Mouse (Mus musculus) C2C12 (cell line): ENCODE data around the gene Col23a1. TPM values are rescaled to one million over a fixed set of nuclear protein-coding genes. Genes with fewer than 3 reads are reported as not detected.
A peak's percentile ranks its signal among the peaks of the same experiment; 100 is the strongest.
"Not testable (repeated sequence)": the region's sequence is repeated elsewhere in the genome, so short reads cannot be mapped to it uniquely, and the experiment has no call there.

Experiments
- H3K27me3 ChIP-seq: one replicate; pipeline ENCODE4 v1.6.1; 2011; ENCODE audit not compliant: control insufficient read depth, insufficient read depth, insufficient read length
- H3K36me3 ChIP-seq: one replicate; pipeline ENCODE4 v1.6.1; 2011; ENCODE audit not compliant: control insufficient read depth, insufficient read depth
- H3K4me3 ChIP-seq: one replicate; pipeline ENCODE4 v1.5.1; 2011; ENCODE audit warnings: mild to moderate bottlenecking, control low read depth; ENCODE audit not compliant: poor library complexity, insufficient read depth, severe bottlenecking
- H3K79me2 ChIP-seq: one replicate; pipeline ENCODE4 v1.6.1; 2011; ENCODE audit not compliant: control insufficient read depth, insufficient read depth
- H3K79me3 ChIP-seq: one replicate; pipeline ENCODE4 v1.6.1; 2011; ENCODE audit warnings: low read depth, control low read depth
- H3ac ChIP-seq: one replicate; pipeline ENCODE3; 2011; ENCODE audit warnings: low read depth; ENCODE audit not compliant: control insufficient read depth, insufficient read length
- CEBPB ChIP-seq: IDR thresholded peaks from one replicate; pipeline ENCODE4 v1.6.1; 2011; ENCODE audit warnings: low read depth, mild to moderate bottlenecking, control low read depth, moderate library complexity
- CTCF ChIP-seq: IDR thresholded peaks from one replicate; pipeline ENCODE4 v1.5.1; 2011; ENCODE audit not compliant: control insufficient read depth, insufficient read depth, insufficient read length
- FOSL1 ChIP-seq: IDR thresholded peaks from one replicate; pipeline ENCODE4 v1.8.0; 2011; ENCODE audit warnings: mild to moderate bottlenecking, low read length; ENCODE audit not compliant: poor library complexity, insufficient read depth, severe bottlenecking
- MAX ChIP-seq: IDR thresholded peaks from one replicate; pipeline ENCODE4 v1.6.1; 2011; ENCODE audit warnings: mild to moderate bottlenecking, control low read depth
- MYOD1 ChIP-seq: IDR thresholded peaks from one replicate; pipeline ENCODE4 v1.6.1; 2011; ENCODE audit warnings: low read depth; ENCODE audit not compliant: control insufficient read depth, insufficient read length
- MYOG ChIP-seq: IDR thresholded peaks from one replicate; pipeline ENCODE4 v1.6.1; 2011; ENCODE audit not compliant: control insufficient read depth, insufficient read length; ENCODE audit errors: extremely low read depth
- USF1 ChIP-seq: IDR thresholded peaks from one replicate; pipeline ENCODE4 v1.6.1; 2011; ENCODE audit warnings: low read depth, mild to moderate bottlenecking, control low read depth, moderate library complexity
- polyA plus RNA-seq: library from polyadenylated mRNA; unstranded; fragments of >200 nt; fragmentation: generic; extraction: Trizol; gene quantifications from one replicate; pipeline ENCODE4 v1.2.1, GENCODE M21; 2012; ENCODE audit warnings: missing spikeins

Col23a1 gene
- polyA plus RNA-seq, 1 experiment = 0.43 TPM

GRCm38 (mm10) chr11:51614256-51614655 is 324.5 kb downstream of the Col23a1 start:
- Histone ChIP-seq H3K4me3 (no peak overlapping the region), H3K27me3 (no peaks in the 10 kb centered on the region), H3ac (no peak overlapping the region), H3K79me3 (no peaks in the 10 kb centered on the region), H3K79me2 (no peaks in the 10 kb centered on the region), H3K36me3 (no peaks in the 10 kb centered on the region)
- no peak for TF ChIP-seq CEBPB
- no peak for TF ChIP-seq MYOG
- no peak for TF ChIP-seq FOSL1
- TF ChIP-seq USF1 = no peak
- no peak for TF ChIP-seq CTCF
- TF ChIP-seq MYOD1 = no peak
- TF ChIP-seq MAX = no peak

GRCm38 (mm10) chr11:51615129-51615528 is 325.4 kb downstream of the Col23a1 start:
- Histone ChIP-seq H3K4me3 (no peak overlapping the region), H3K36me3 (no peaks in the 10 kb centered on the region), H3K79me2 (peaks cover 6% of the 10 kb centered on the region), H3K79me3 (peaks cover 4% of the 10 kb centered on the region), H3ac (no peak overlapping the region), H3K27me3 (no peaks in the 10 kb centered on the region)
- no peak for TF ChIP-seq MYOD1
- no peak for TF ChIP-seq CEBPB
- TF ChIP-seq CTCF = no peak
- no peak for TF ChIP-seq MYOG
- no peak for TF ChIP-seq USF1
- no peak for TF ChIP-seq FOSL1

- TF ChIP-seq MAX (peak; percentile 81), MYOG (no peak)
- no peaks in the 10 kb centered on the region for H3K36me3 ChIP-seq
- no peak overlapping the region for H3K4me3 ChIP-seq
- H3ac ChIP-seq = peak overlapping the region; percentile 70
- peaks cover 9% of the 10 kb centered on the region for H3K79me3 ChIP-seq
- no peaks in the 10 kb centered on the region for H3K27me3 ChIP-seq
- H3K79me2 ChIP-seq = peaks cover 10% of the 10 kb centered on the region
Measured at GRCm38 (mm10) chr11:51615601-51616000, 325.9 kb downstream of the Col23a1 start.

- H3K79me3 ChIP-seq = peaks cover 14% of the 10 kb centered on the region
- H3ac ChIP-seq = peak overlapping the region; percentile 68
- not testable (repeated sequence) for H3K27me3 ChIP-seq, H3K36me3 ChIP-seq, H3K4me3 ChIP-seq
- H3K79me2 ChIP-seq = peaks cover 16% of the 10 kb centered on the region
Measured at GRCm38 (mm10) chr11:51616113-51616512, 326.4 kb downstream of the Col23a1 start.

GRCm38 (mm10) chr11:51617693-51618092 is 328.0 kb downstream of the Col23a1 start:
- Histone ChIP-seq H3ac (no peak overlapping the region), H3K36me3 (peaks cover 16% of the 10 kb centered on the region), H3K79me2 (peaks cover 31% of the 10 kb centered on the region), H3K4me3 (no peak overlapping the region), H3K27me3 (no peaks in the 10 kb centered on the region), H3K79me3 (peaks cover 29% of the 10 kb centered on the region)
- peak; percentile 64 for TF ChIP-seq CTCF
- TF ChIP-seq FOSL1 = no peak

- no peak overlapping the region for H3ac ChIP-seq
- peaks cover 44% of the 10 kb centered on the region for H3K79me2 ChIP-seq
- H3K36me3 ChIP-seq = peaks cover 29% of the 10 kb centered on the region
- H3K27me3 ChIP-seq = no peaks in the 10 kb centered on the region
- H3K4me3 ChIP-seq = no peak overlapping the region
- TF ChIP-seq CEBPB (no peak), CTCF (no peak), MYOG (no peak), USF1 (no peak), MYOD1 (no peak), MAX (no peak), FOSL1 (no peak)
- H3K79me3 ChIP-seq = peaks cover 31% of the 10 kb centered on the region
Measured at GRCm38 (mm10) chr11:51618894-51619408, 329.2 kb downstream of the Col23a1 start.
